Mouse (Mus musculus) testis, postnatal 14 days (tissue): ENCODE results near the gene Fbxl20.
"Not testable (repeated sequence)": the region's sequence is repeated elsewhere in the genome, so short reads cannot be mapped to it uniquely, and the experiment has no call there.

Experiments
- DNase-seq: peaks from one replicate; pipeline ENCODE4 v3.0.0; 2021; ENCODE audit warnings: low spot score

Gene Fbxl20

GRCm38 (mm10) chr11:98149786-98150624 is at the start of gene Fbxl20:
Gene Fbxl20, minus strand, starts transcription at chr11:98150403.
- DNase-seq: peak; percentile 95

GRCm38 (mm10) chr11:98192901-98193805 is 43.0 kb upstream of the Fbxl20 start, which contains the start of gene Med1:
Gene Med1, minus strand, starts transcription at chr11:98193293.
- peak; percentile 95 for DNase-seq

GRCm38 (mm10) chr11:98190820-98191219 is 40.6 kb upstream of the Fbxl20 start:
- DNase-seq: no peak

- DNase-seq: no peak
These were observed 37.6 kb upstream of the Fbxl20 start for GRCm38 (mm10) chr11:98187640-98188395.

- DNase-seq: not testable (repeated sequence)
These were observed 31.9 kb upstream of the Fbxl20 start for GRCm38 (mm10) chr11:98182149-98182548.

GRCm38 (mm10) chr11:98168400-98168799 is 18.2 kb upstream of the Fbxl20 start:
- DNase-seq: no peak

- no peak for DNase-seq
These were observed 4.9 kb upstream of the Fbxl20 start for GRCm38 (mm10) chr11:98155094-98155493.

- DNase-seq: no peak
These were observed 488 bp upstream of the Fbxl20 start for GRCm38 (mm10) chr11:98150625-98151156.

- peak; percentile 92 for DNase-seq
These were observed 876 bp downstream of the Fbxl20 start for GRCm38 (mm10) chr11:98149304-98149750.

- DNase-seq: no peak
These were observed 1.5 kb downstream of the Fbxl20 start for GRCm38 (mm10) chr11:98148551-98149301.

- DNase-seq: no peak
These were observed 4.3 kb downstream of the Fbxl20 start for GRCm38 (mm10) chr11:98145856-98146255.

GRCm38 (mm10) chr11:98142545-98142944 is 7.7 kb downstream of the Fbxl20 start:
- no peak for DNase-seq

- DNase-seq: no peak
These were observed 11.3 kb downstream of the Fbxl20 start for GRCm38 (mm10) chr11:98138894-98139293.

GRCm38 (mm10) chr11:98137836-98138235 is 12.4 kb downstream of the Fbxl20 start:
- no peak for DNase-seq

GRCm38 (mm10) chr11:98134951-98135350 is 15.3 kb downstream of the Fbxl20 start:
- no peak for DNase-seq

- DNase-seq: no peak
These were observed 26.8 kb downstream of the Fbxl20 start for GRCm38 (mm10) chr11:98123424-98123823.

GRCm38 (mm10) chr11:98114363-98114762 is 35.8 kb downstream of the Fbxl20 start:
- no peak for DNase-seq

- no peak for DNase-seq
These were observed 36.7 kb downstream of the Fbxl20 start for GRCm38 (mm10) chr11:98113504-98113903.

- DNase-seq: no peak
These were observed 40.5 kb downstream of the Fbxl20 start for GRCm38 (mm10) chr11:98109706-98110105.

- DNase-seq: no peak
These were observed 48.9 kb downstream of the Fbxl20 start for GRCm38 (mm10) chr11:98101332-98101731.

GRCm38 (mm10) chr11:98090583-98090982 is 59.6 kb downstream of the Fbxl20 start:
- no peak for DNase-seq
